Mouse (Mus musculus): Measurements from ENCODE around the gene Mr1. TPM values are rescaled to one million over a fixed set of nuclear protein-coding genes. Genes with fewer than 3 reads are reported as not detected.

The Mr1 gene
- polyA plus RNA-seq, 1 experiment: 5.2 TPM

- TF ChIP-seq POLR2A (IDR thresholded peaks at IDR 0.05; ENCODE audit: extremely low read depth, insufficient read depth, low read length): no peak
- TF ChIP-seq CTCF (IDR thresholded peaks at IDR 0.05; ENCODE audit: extremely low read depth, insufficient read depth, low read length): no peak
- 0 out of 2 replicates have a peak overlapping the region, but pooled peaks have one; percentile 56 for H3K4me3 ChIP-seq (ENCODE audit: insufficient read depth, low read length)
- peak overlapping the region; percentile 77 for H3K27ac ChIP-seq (ENCODE audit: insufficient read depth, low read length)
- H3K4me1 ChIP-seq (ENCODE audit: control insufficient read depth, insufficient read depth, low read length): peaks cover 7% of the 10 kb centered on the region; the same call in 1 of the 2 replicates
Observed at GRCm38 (mm10) chr1:155082158-155082964, 64.3 kb downstream of the Mr1 start.

GRCm38 (mm10) chr1:155077675-155078074 lies 68.9 kb downstream of the Mr1 start:
- Histone ChIP-seq H3K27ac (ENCODE audit: insufficient read depth, low read length) (no peak overlapping the region), H3K4me3 (ENCODE audit: insufficient read depth, low read length) (no peak overlapping the region), H3K4me1 (ENCODE audit: control insufficient read depth, insufficient read depth, low read length) (no peaks in the 10 kb centered on the region; the same call in 1 of the 2 replicates)
- TF ChIP-seq CTCF (IDR thresholded peaks at IDR 0.05; ENCODE audit: extremely low read depth, insufficient read depth, low read length) (no peak), POLR2A (IDR thresholded peaks at IDR 0.05; ENCODE audit: extremely low read depth, insufficient read depth, low read length) (no peak)

Other genes starting within 250 kb of the Mr1 start
- 53.3 and 53.6 TPM in 2 replicates for gene Ier5, start 47.2 kb downstream of the Mr1 start, polyA plus RNA-seq (2012; rRNA removed)
- gene Stx6, start 11.9 kb upstream of the Mr1 start, polyA plus RNA-seq (2012; rRNA removed): 108 and 113 TPM in 2 replicates
- gene BC034090, start 97.6 kb upstream of the Mr1 start, polyA plus RNA-seq (2012; rRNA removed): 13.2 and 14.2 TPM in 2 replicates

All from cortical plate, adult 2 months (tissue).